8 mouse cellular contexts compared by ENCODE assay signal in the genomic region with DNA sequence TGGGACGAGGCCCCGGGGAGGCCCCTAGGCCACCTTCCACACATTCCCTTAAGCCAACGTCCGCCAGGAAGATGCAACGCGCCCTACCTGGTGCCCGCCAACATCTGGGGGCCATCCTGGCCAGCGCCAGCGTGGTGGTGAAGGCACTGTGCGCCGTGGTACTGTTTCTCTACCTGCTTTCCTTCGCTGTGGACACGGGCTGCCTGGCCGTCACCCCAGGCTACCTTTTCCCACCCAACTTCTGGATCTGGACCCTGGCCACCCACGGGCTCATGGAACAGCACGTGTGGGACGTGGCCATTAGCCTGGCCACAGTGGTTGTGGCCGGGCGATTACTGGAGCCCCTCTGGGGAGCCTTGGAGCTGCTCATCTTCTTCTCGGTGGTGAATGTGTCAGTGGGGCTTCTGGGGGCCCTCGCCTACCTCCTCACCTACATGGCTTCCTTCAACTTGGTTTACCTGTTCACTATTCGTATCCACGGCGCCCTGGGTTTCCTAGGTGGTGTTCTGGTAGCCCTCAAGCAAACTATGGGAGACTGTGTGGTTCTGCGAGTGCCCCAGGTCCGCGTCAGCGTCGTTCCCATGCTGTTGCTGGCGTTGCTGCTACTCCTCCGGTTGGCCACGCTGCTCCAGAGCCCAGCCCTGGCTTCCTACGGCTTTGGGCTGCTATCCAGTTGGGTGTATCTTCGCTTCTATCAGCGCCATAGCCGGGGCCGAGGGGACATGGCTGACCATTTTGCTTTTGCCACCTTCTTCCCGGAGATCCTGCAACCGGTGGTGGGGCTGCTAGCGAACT. TPM values are rescaled to one million over a fixed set of nuclear protein-coding genes. Genes with fewer than 3 reads are reported as not detected.
DNase-seq lines count a peak whose midpoint lies in the region; ATAC-seq and TF ChIP-seq lines count a peak whose summit lies in the region.
"Had no signal": no experiment of that assay in that cellular context is flagged by ENCODE, and none has a peak within 500 bp of the region (broad histone marks: within the 10 kb centered on the region; RNA-seq: fewer than 3 reads in every experiment).

No protein-coding gene starts in this region.

- TF ChIP-seq CTCF in liver, adult 2 months (IDR thresholded peaks at IDR 0.05; ENCODE audit: low read depth, low read length): no peak

- H3K9ac ChIP-seq in heart, embryonic 16.5 days (ENCODE audit: low read length): peak overlapping the region; percentile 89
- peak overlapping the region; percentile 93 for H3K9ac ChIP-seq in liver, adult 2 months (ENCODE audit: low read depth, low read length)

- no peaks in the 10 kb centered on the region for H3K27me3 ChIP-seq in heart, embryonic 16.5 days (ENCODE audit: control insufficient read depth, insufficient read depth, low read length)
- H3K27me3 ChIP-seq in liver, adult 2 months (ENCODE audit: control insufficient read depth, insufficient read depth, low read length): no peaks in the 10 kb centered on the region

- peak overlapping the region; percentile 79 for H3K27ac ChIP-seq in heart, embryonic 16.5 days (ENCODE audit: low read length)
- peak overlapping the region; percentile 84 for H3K27ac ChIP-seq in liver, adult 2 months (replicated peaks; ENCODE audit: insufficient read depth, low read depth, low read length)

- peak; percentile 19; the same call in 1 of the 2 replicates for ATAC-seq in heart, embryonic 16.5 days (replicated peaks; ENCODE audit: extremely low read depth, insufficient read depth, low FRiP score)
- ATAC-seq in frontal cortex, adult (ENCODE audit: low TSS enrichment): no peak

- H3K4me2 ChIP-seq in heart, embryonic 16.5 days (ENCODE audit: low read depth, low read length): peak overlapping the region; percentile 87

- TF ChIP-seq POLR2A in liver, adult 2 months (IDR thresholded peaks at IDR 0.05; ENCODE audit: extremely low read depth, insufficient read depth, low read length): no peak

- DNase-seq in thymus, postnatal 14 days: peak; percentile 35
- no peak for DNase-seq in thymus, adult 18-20 months
- peak; percentile 32 to 44 for DNase-seq in cerebellum, postnatal 36 days
- DNase-seq in liver, adult 2 months (ENCODE audit: extremely low read depth, low read depth, low spot score): no peak
- DNase-seq in neural tube, embryonic 10.5 days (ENCODE audit: extremely low spot score, low spot score): peak; percentile 48

- H3K4me1 ChIP-seq in heart, embryonic 16.5 days (ENCODE audit: control insufficient read depth, insufficient read depth, low read length): peaks cover 19% of the 10 kb centered on the region
- H3K4me1 ChIP-seq in liver, adult 2 months (ENCODE audit: control insufficient read depth, insufficient read depth, low read length): peaks cover 16% of the 10 kb centered on the region

- H3K79me2 ChIP-seq in liver, adult 2 months (ENCODE audit: control insufficient read depth, insufficient read depth, low read length): peaks cover 28% of the 10 kb centered on the region; the same call in 1 of the 2 replicates

- no peaks in the 10 kb centered on the region for H3K9me3 ChIP-seq in heart, embryonic 16.5 days (replicated peaks; ENCODE audit: control insufficient read depth, low read length)

- WGBS in heart, embryonic 16.5 days: under 1% methylated on average over 40 of the region's 40 CpGs
- WGBS in liver, adult 2 months: under 1% methylated on average over 40 of the region's 40 CpGs

- H3K4me3 ChIP-seq in heart, embryonic 16.5 days (ENCODE audit: low read length): peak overlapping the region; percentile 81
- H3K4me3 ChIP-seq in liver, adult 2 months (ENCODE audit: insufficient read depth, low read depth, low read length): peak overlapping the region; percentile 93

- H3K36me3 ChIP-seq in heart, embryonic 16.5 days (ENCODE audit: control insufficient read depth, insufficient read depth): peaks cover 21% of the 10 kb centered on the region
- H3K36me3 ChIP-seq in liver, adult 2 months (ENCODE audit: control insufficient read depth, insufficient read depth, low read length): no peaks in the 10 kb centered on the region; the same call in 1 of the 2 replicates

RNA-seq across cellular contexts. Expression of a gene that starts 0.9 kb away (rescaled TPM):
- polyA plus RNA-seq in heart, embryonic 16.5 days (2015; fragmentation: Nextera tagmentation; extraction: Ambion mirVana): 31.3 and 32.9 TPM in 2 replicates
- 10.9 and 14.0 TPM in 2 replicates for total RNA-seq in liver, adult 2 months (2014; rRNA removed)
- 40.2 and 47.3 TPM in 2 replicates for polyA plus RNA-seq in liver, adult 2 months (2012; rRNA removed)

RNA-seq across cellular contexts. Expression of a gene that starts 7.4 kb away (rescaled TPM):
- 17.7 and 18.5 TPM in 2 replicates for polyA plus RNA-seq in heart, embryonic 16.5 days (2015; fragmentation: Nextera tagmentation; extraction: Ambion mirVana)
- 11.0 and 11.9 TPM in 2 replicates for total RNA-seq in liver, adult 2 months (2014; rRNA removed)
- 31.0 and 33.7 TPM in 2 replicates for polyA plus RNA-seq in liver, adult 2 months (2012; rRNA removed)

RNA-seq across cellular contexts. Expression of a gene that starts 7.4 kb away (rescaled TPM):
- 32.4 and 33.3 TPM in 2 replicates for polyA plus RNA-seq in heart, embryonic 16.5 days (2015; fragmentation: Nextera tagmentation; extraction: Ambion mirVana)
- total RNA-seq in liver, adult 2 months (2014; rRNA removed): 18.5 and 21.7 TPM in 2 replicates
- polyA plus RNA-seq in liver, adult 2 months (2012; rRNA removed): 24.8 and 26.8 TPM in 2 replicates

RNA-seq across cellular contexts. Expression of a gene that starts 12.5 kb away (rescaled TPM):
- 1.7 and 2.5 TPM in 2 replicates for polyA plus RNA-seq in heart, embryonic 16.5 days (2015; fragmentation: Nextera tagmentation; extraction: Ambion mirVana)
- 0.27 and 0.28 TPM in 2 replicates for total RNA-seq in liver, adult 2 months (2014; rRNA removed)
- 0.10 and 0.20 TPM in 2 replicates for polyA plus RNA-seq in liver, adult 2 months (2012; rRNA removed)
- total RNA-seq: hematopoietic stem cell, adult 5-6 weeks had no signal

RNA-seq across cellular contexts. Expression of a gene that starts 16.8 kb away (rescaled TPM):
- polyA plus RNA-seq in heart, embryonic 16.5 days (2015; fragmentation: Nextera tagmentation; extraction: Ambion mirVana): 54.0 and 55.3 TPM in 2 replicates
- total RNA-seq in liver, adult 2 months (2014; rRNA removed): 6.0 and 6.6 TPM in 2 replicates
- polyA plus RNA-seq in liver, adult 2 months (2012; rRNA removed): 5.0 and 7.0 TPM in 2 replicates

Comparison
In these comparisons a context has a peak if more than half of its experiments do, and no peak if none do; other contexts are left out.
1. DNase-seq: peak in thymus, postnatal 14 days (single experiment), cerebellum, postnatal 36 days (2 of 2) and neural tube, embryonic 10.5 days (single experiment); none in thymus, adult 18-20 months (0 of 2) and liver, adult 2 months (single experiment).